Comparison of ENCODE assay signal across 8 mouse cellular contexts in genomic region chr2:180701767-180702621, GRCm38 (mm10). TPM values are rescaled to one million over a fixed set of nuclear protein-coding genes. Genes with fewer than 3 reads are reported as not detected.
DNase-seq lines count a peak whose midpoint lies in the region; ATAC-seq and TF ChIP-seq lines count a peak whose summit lies in the region.

No protein-coding gene starts in this region.

- peak overlapping the region; percentile 96 for H3K27ac ChIP-seq in heart, embryonic 11.5 days (ENCODE audit: low read depth, low read length)
- peak overlapping the region; percentile 97 for H3K27ac ChIP-seq in kidney, embryonic 15.5 days

- no peaks in the 10 kb centered on the region for H3K9me3 ChIP-seq in heart, embryonic 11.5 days (replicated peaks; ENCODE audit: control insufficient read depth, low read length)
- no peaks in the 10 kb centered on the region for H3K9me3 ChIP-seq in kidney, embryonic 15.5 days (replicated peaks)

- H3K4me3 ChIP-seq in heart, embryonic 11.5 days (ENCODE audit: low read depth, low read length) = peak overlapping the region; percentile 82
- peak overlapping the region; percentile 84 for H3K4me3 ChIP-seq in kidney, embryonic 15.5 days (replicated peaks)

- peak overlapping the region; percentile 95 for H3K9ac ChIP-seq in heart, embryonic 11.5 days (ENCODE audit: low read depth, low read length)
- peak overlapping the region; percentile 92 for H3K9ac ChIP-seq in kidney, embryonic 15.5 days

- under 1% methylated on average over 66 of the region's 66 CpGs for WGBS in heart, embryonic 11.5 days (ENCODE audit: insufficient replicate concordance)
- WGBS in kidney, embryonic 15.5 days = under 1% methylated on average over 66 of the region's 66 CpGs

- no peaks in the 10 kb centered on the region for H3K27me3 ChIP-seq in heart, embryonic 11.5 days (ENCODE audit: control insufficient read depth, insufficient read depth, low read length)
- no peaks in the 10 kb centered on the region for H3K27me3 ChIP-seq in kidney, embryonic 15.5 days

- peak overlapping the region; percentile 99 for H3K4me2 ChIP-seq in heart, embryonic 11.5 days
- H3K4me2 ChIP-seq in kidney, embryonic 15.5 days = peak overlapping the region; percentile 73

- no peaks in the 10 kb centered on the region for H3K36me3 ChIP-seq in heart, embryonic 11.5 days (ENCODE audit: control insufficient read depth, insufficient read depth, low read length)
- peaks cover 11% of the 10 kb centered on the region for H3K36me3 ChIP-seq in kidney, embryonic 15.5 days

- TF ChIP-seq POLR2A in brain, embryonic 14.5 days (IDR thresholded peaks at IDR 0.05; ENCODE audit: borderline replicate concordance, extremely low read depth, insufficient read depth, insufficient read length, poor library complexity, severe bottlenecking) = peak; percentile 61; the same call in 1 of the 2 replicates

- peak; percentile 89 for ATAC-seq in erythroblast, adult 5-6 weeks (replicated peaks; ENCODE audit: low FRiP score, poor library complexity, severe bottlenecking)
- ATAC-seq in heart, embryonic 11.5 days (replicated peaks; ENCODE audit: insufficient number of reproducible peaks, low FRiP score, low TSS enrichment) = peak; percentile 94
- peak; percentile 96 for ATAC-seq in kidney, embryonic 15.5 days (replicated peaks; ENCODE audit: low FRiP score)

- H3K4me1 ChIP-seq in heart, embryonic 11.5 days (ENCODE audit: control insufficient read depth, insufficient read depth, low read length) = peaks cover 30% of the 10 kb centered on the region
- H3K4me1 ChIP-seq in kidney, embryonic 15.5 days = peaks cover 54% of the 10 kb centered on the region

- TF ChIP-seq CTCF in brain, embryonic 14.5 days (IDR thresholded peaks at IDR 0.05; ENCODE audit: borderline replicate concordance, extremely low read depth, insufficient read depth, insufficient read length) = no peak

- peak; percentile 89 to 92 for DNase-seq in B cell, adult 2 months
- DNase-seq in brain, embryonic 14.5 days (ENCODE audit: low read depth) = peak; percentile 98
- peak; percentile 93 for DNase-seq in liver
- peak; percentile 62 to 82 for DNase-seq in monocyte, adult 2 months (ENCODE audit: low read depth in 1 of 2, low spot score in 2 of 2)
- peak; percentile 84 to 86 for DNase-seq in spleen, postnatal 14 days (ENCODE audit: low spot score in 2 of 2)

RNA-seq across cellular contexts. Expression of gene Dido1, which starts 7.8 kb away (rescaled TPM):
- 24.9 and 31.0 TPM in 2 replicates for polyA plus RNA-seq in brain, embryonic 14.5 days (2012; rRNA removed)
- total RNA-seq in erythroblast, adult 5-6 weeks (2015; ENCODE audit: low replicate concordance) = 25.2 and 25.3 TPM in 2 replicates
- total RNA-seq in erythroblast, adult 5-6 weeks (2017; ENCODE audit: low replicate concordance) = 45.2 and 57.2 TPM in 2 replicates
- 20.8 and 21.3 TPM in 2 replicates for polyA plus RNA-seq in heart, embryonic 11.5 days (2014; fragmentation: Nextera tagmentation; extraction: Ambion mirVana)
- polyA plus RNA-seq in kidney, embryonic 15.5 days (2015; fragmentation: Nextera tagmentation; extraction: Ambion mirVana) = 28.4 and 29.7 TPM in 2 replicates

RNA-seq across cellular contexts. Expression of gene Gid8, which starts 7.9 kb away (rescaled TPM):
- 62.8 and 64.7 TPM in 2 replicates for polyA plus RNA-seq in brain, embryonic 14.5 days (2012; rRNA removed)
- 49.8 and 77.7 TPM in 2 replicates for total RNA-seq in erythroblast, adult 5-6 weeks (2015; ENCODE audit: low replicate concordance)
- 113 and 114 TPM in 2 replicates for total RNA-seq in erythroblast, adult 5-6 weeks (2017; ENCODE audit: low replicate concordance)
- 52.9 and 54.2 TPM in 2 replicates for polyA plus RNA-seq in heart, embryonic 11.5 days (2014; fragmentation: Nextera tagmentation; extraction: Ambion mirVana)
- 55.8 TPM in 2 replicates for polyA plus RNA-seq in kidney, embryonic 15.5 days (2015; fragmentation: Nextera tagmentation; extraction: Ambion mirVana)

RNA-seq across cellular contexts. Expression of gene Slc17a9, which starts 23.1 kb away (rescaled TPM):
- polyA plus RNA-seq in brain, embryonic 14.5 days (2012; rRNA removed) = 0.83 and 0.85 TPM in 2 replicates
- 10.6 and 16.1 TPM in 2 replicates for total RNA-seq in erythroblast, adult 5-6 weeks (2015; ENCODE audit: low replicate concordance)
- total RNA-seq in erythroblast, adult 5-6 weeks (2017; ENCODE audit: low replicate concordance) = 1.5 and 3.1 TPM in 2 replicates
- polyA plus RNA-seq in heart, embryonic 11.5 days (2014; fragmentation: Nextera tagmentation; extraction: Ambion mirVana) = 0.41 and 0.96 TPM in 2 replicates
- 0.58 and 1.6 TPM in 2 replicates for polyA plus RNA-seq in kidney, embryonic 15.5 days (2015; fragmentation: Nextera tagmentation; extraction: Ambion mirVana)

RNA-seq across cellular contexts. Expression of gene Tcfl5, which starts 59.5 kb away (rescaled TPM):
- polyA plus RNA-seq in brain, embryonic 14.5 days (2012; rRNA removed) = 1.2 and 1.9 TPM in 2 replicates
- not detected in 2 replicates for total RNA-seq in erythroblast, adult 5-6 weeks (2015; ENCODE audit: low replicate concordance)
- total RNA-seq in erythroblast, adult 5-6 weeks (2017; ENCODE audit: low replicate concordance) = not detected in 2 replicates
- 0.07 and 0.32 TPM in 2 replicates for polyA plus RNA-seq in heart, embryonic 11.5 days (2014; fragmentation: Nextera tagmentation; extraction: Ambion mirVana)
- 0.21 and 0.23 TPM in 2 replicates for polyA plus RNA-seq in kidney, embryonic 15.5 days (2015; fragmentation: Nextera tagmentation; extraction: Ambion mirVana)

Comparison
In these comparisons a context has a peak if more than half of its experiments do, and no peak if none do; other contexts are left out.
1. Peak in every context shown above with its lines: DNase-seq, ATAC-seq, H3K4me3 ChIP-seq and H3K27ac ChIP-seq.